Mouse (Mus musculus) lung, postnatal 0 days (tissue): ENCODE results near the gene Srgap2. TPM values are rescaled to one million over a fixed set of nuclear protein-coding genes. Genes with fewer than 3 reads are reported as not detected.

Source experiments
- ATAC-seq: fragments of 200-750 bp; cut with Nextera tagmentation; 2 replicates; pipeline ENCODE4 v1.8.0; 2017; ENCODE audit warnings: moderate library complexity
- DNase-seq: peaks from one replicate; pipeline ENCODE4 v3.0.0-alpha.2; 2016; ENCODE audit warnings: low spot score
- H3K27ac ChIP-seq: fragments of 300-500 bp; sonication (generic); 2 replicates; pipeline ENCODE4 v1.5.1; 2014; ENCODE audit warnings: antibody characterized with exemption, mild to moderate bottlenecking, low read length, mixed read lengths
- H3K27me3 ChIP-seq: fragments of 300-500 bp; sonication (generic); replicated peaks from 2 replicates; pipeline ENCODE4 v1.6.1; 2014; ENCODE audit warnings: low read length, mixed read lengths; ENCODE audit not compliant: insufficient read depth
- H3K36me3 ChIP-seq: fragments of 300-500 bp; sonication (generic); 2 replicates; pipeline ENCODE4 v1.6.1; 2014; ENCODE audit warnings: low read length, mixed read lengths; ENCODE audit not compliant: insufficient read depth
- H3K4me1 ChIP-seq: fragments of 300-500 bp; sonication (generic); 2 replicates; pipeline ENCODE4 v1.6.1; 2014; ENCODE audit warnings: antibody characterized with exemption, low read depth, low read length, mixed read lengths; ENCODE audit not compliant: insufficient read depth
- H3K4me2 ChIP-seq: fragments of 300-500 bp; sonication (generic); replicated peaks from 2 replicates; pipeline ENCODE4 v1.6.1; 2014; ENCODE audit warnings: low read depth, mild to moderate bottlenecking, low read length, moderate library complexity, mixed read lengths
- H3K4me3 ChIP-seq: fragments of 300-500 bp; sonication (generic); 2 replicates; pipeline ENCODE4 v1.5.1; 2014; ENCODE audit warnings: low read depth, low read length
- H3K9ac ChIP-seq: fragments of 300-500 bp; sonication (generic); replicated peaks from 2 replicates; pipeline ENCODE4 v1.6.1; 2014; ENCODE audit warnings: low read depth, mild to moderate bottlenecking
- H3K9me3 ChIP-seq: fragments of 300-500 bp; sonication (generic); 2 replicates; pipeline ENCODE4 v1.6.1; 2016; ENCODE audit warnings: low read length, mixed read lengths
- CTCF ChIP-seq: IDR thresholded peaks from 2 replicates; pipeline ENCODE4 v1.5.1; 2016; ENCODE audit warnings: antibody characterized with exemption, mild to moderate bottlenecking
- EP300 ChIP-seq: IDR thresholded peaks from 2 replicates; pipeline ENCODE4 v1.6.1; 2016; ENCODE audit warnings: antibody characterized with exemption, mild to moderate bottlenecking, control low read depth
- WGBS: fragments of 180-500 bp; shearing (Covaris S2); extraction: QIAGEN DNeasy Blood & Tissue Kit; methylation state at CpG from one replicate; pipeline ENCODE4 v1.1.7; 2014; 5-methylcytosine and 5-hydroxymethylcytosine counted together
- polyA plus RNA-seq: library from polyadenylated mRNA; unstranded; fragments of >200 nt; fragmentation: Nextera tagmentation; extraction: Ambion mirVana; gene quantifications from 2 replicates; pipeline ENCODE4 v1.2.1, GENCODE M21; 2015

Gene Srgap2
- polyA plus RNA-seq, 1 experiment from 2014 or later: 9.5 TPM

DNA sequence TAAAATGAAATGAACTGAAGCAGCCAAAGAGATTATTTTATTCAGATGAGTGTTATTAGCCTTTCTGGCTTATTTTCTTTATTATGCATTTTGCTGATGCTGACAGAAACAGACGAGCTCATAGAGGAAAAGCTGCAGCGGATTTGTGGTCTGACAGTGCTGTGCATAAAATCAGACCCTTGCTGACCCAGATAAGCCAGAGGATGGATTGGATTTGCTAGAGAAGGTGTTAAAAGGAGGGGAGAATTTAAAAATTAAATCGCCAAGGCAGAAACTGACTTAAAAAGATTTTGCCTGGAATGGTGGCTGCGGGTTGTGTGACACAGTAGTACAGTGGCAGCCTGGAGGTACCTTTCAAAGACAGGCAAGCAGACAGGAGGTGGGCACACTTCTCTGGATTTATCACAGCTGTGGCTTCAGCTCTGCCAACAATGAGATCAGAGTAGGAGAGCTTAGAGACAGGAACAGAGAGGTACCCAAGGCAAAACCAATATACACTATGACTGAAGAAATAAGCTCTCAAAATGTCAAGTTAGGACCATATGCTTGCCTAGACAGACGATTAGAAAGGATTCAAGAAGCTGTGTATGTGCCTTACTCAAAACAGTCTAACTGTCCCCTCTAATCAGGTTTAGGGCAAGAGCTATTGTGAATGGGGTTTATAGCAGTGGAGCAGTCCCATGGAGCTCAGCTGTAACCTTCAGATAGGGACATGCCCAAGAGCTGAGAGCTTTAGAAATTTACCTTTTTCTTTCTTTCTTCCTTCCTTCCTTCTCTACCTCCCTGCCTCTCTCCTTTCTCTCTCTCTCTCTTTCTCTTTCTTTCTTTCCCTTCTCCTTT, 109.1 kb downstream of the Srgap2 start:
- no peak for ATAC-seq
- 71% methylated on average over 5 of the region's 5 CpGs for WGBS
- H3K9ac ChIP-seq: no peak overlapping the region
- H3K27me3 ChIP-seq: no peaks in the 10 kb centered on the region
- no peak overlapping the region for H3K27ac ChIP-seq
- TF ChIP-seq EP300: no peak
- TF ChIP-seq CTCF: no peak
- no peak for DNase-seq
- no peak overlapping the region for H3K4me2 ChIP-seq
- no peaks in the 10 kb centered on the region for H3K36me3 ChIP-seq
- H3K4me3 ChIP-seq: no peak overlapping the region
- H3K9me3 ChIP-seq: no peaks in the 10 kb centered on the region
- H3K4me1 ChIP-seq: no peaks in the 10 kb centered on the region

DNA sequence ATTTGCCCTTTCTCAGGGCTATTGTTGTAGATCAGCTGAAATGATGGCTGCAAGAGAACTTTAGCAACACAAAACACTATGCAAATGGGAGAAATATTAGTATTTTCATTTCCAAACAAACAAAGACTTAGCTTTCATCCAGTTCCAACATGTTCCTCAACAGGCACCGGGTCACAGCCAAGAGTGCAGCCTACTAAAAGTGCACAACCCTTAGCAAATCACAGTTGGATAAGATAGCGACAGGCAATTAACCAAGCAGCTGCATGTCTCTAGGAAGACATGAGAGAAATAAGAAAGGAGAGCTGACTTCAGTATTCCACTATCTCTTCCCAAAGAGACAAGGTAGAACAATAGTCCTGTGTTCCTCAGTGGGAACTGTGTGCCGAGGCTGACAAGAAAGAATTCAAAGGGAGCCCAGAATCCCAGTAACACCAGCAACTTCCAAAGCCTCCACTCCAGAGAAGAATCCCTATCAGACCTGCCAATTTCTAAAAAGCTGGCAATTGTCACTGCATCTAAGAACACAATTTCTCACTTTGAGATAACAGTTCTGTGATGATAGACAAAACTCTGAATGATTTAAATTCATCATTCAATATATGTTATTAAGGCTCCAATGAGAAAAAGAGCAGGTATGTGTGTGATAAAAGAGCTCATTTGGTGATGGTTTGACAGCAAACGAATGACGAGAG, 109.9 kb downstream of the Srgap2 start:
- Histone ChIP-seq H3K4me2 (no peak overlapping the region), H3K4me1 (no peaks in the 10 kb centered on the region), H3K9ac (no peak overlapping the region), H3K4me3 (no peak overlapping the region), H3K27ac (no peak overlapping the region), H3K27me3 (no peaks in the 10 kb centered on the region), H3K36me3 (no peaks in the 10 kb centered on the region), H3K9me3 (no peaks in the 10 kb centered on the region)
- WGBS: 67% methylated on average over 5 of the region's 5 CpGs
- ATAC-seq (no peak), DNase-seq (no peak)
- TF ChIP-seq EP300: no peak
- TF ChIP-seq CTCF: no peak

DNA sequence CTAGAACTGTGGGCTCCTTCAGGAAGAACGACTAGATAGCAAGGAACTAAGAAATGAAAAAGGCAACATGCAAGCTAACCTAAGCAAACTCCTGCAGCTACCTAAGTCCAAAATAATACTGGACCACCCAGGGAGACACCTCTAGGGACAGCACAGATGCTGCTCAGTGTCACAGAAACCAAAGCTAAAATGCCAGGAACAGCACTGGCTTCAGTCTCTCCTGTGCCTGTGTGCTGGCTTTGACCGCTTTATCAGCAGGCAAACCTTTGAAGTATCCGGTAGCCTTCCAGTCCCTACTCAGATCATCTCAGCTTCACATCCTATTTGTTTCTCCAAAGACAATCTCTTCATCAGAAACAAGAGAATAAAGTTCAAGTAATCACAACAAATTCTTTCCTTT, 123.6 kb downstream of the Srgap2 start:
- TF ChIP-seq EP300 (no peak), CTCF (no peak)
- H3K4me1 ChIP-seq: no peaks in the 10 kb centered on the region
- no peak overlapping the region for H3K4me2 ChIP-seq
- no peak overlapping the region for H3K9ac ChIP-seq
- WGBS: 67% methylated on average over 3 of the region's 3 CpGs
- ATAC-seq (no peak), DNase-seq (no peak)
- no peak overlapping the region for H3K4me3 ChIP-seq
- no peaks in the 10 kb centered on the region for H3K27me3 ChIP-seq
- no peaks in the 10 kb centered on the region for H3K9me3 ChIP-seq
- H3K27ac ChIP-seq: no peak overlapping the region
- no peaks in the 10 kb centered on the region for H3K36me3 ChIP-seq

DNA sequence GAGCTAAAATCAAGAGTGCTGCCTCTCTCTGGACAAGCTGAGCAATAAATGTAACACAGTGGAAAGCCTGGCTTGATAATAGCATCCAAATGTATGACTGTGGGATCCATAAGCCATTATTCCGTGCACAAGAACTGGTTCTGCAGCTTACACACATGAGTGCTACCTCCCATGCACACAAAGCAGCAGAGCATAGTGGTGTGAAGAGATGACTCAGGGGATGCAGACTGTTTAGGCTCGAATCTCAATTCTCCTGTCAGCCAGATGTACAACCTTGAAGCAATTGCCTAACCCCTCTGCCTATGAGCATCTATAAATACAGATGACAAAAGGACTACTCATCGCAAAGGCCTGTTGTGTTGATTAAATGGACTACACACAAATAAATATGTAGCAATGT, 126.3 kb downstream of the Srgap2 start:
- WGBS: 69% methylated on average over 3 of the region's 3 CpGs
- Histone ChIP-seq H3K9me3 (no peaks in the 10 kb centered on the region), H3K9ac (no peak overlapping the region), H3K4me1 (no peaks in the 10 kb centered on the region), H3K4me3 (no peak overlapping the region), H3K4me2 (no peak overlapping the region), H3K36me3 (no peaks in the 10 kb centered on the region), H3K27ac (no peak overlapping the region), H3K27me3 (no peaks in the 10 kb centered on the region)
- no peak for DNase-seq
- no peak for ATAC-seq
- TF ChIP-seq EP300 (no peak), CTCF (no peak)

DNA sequence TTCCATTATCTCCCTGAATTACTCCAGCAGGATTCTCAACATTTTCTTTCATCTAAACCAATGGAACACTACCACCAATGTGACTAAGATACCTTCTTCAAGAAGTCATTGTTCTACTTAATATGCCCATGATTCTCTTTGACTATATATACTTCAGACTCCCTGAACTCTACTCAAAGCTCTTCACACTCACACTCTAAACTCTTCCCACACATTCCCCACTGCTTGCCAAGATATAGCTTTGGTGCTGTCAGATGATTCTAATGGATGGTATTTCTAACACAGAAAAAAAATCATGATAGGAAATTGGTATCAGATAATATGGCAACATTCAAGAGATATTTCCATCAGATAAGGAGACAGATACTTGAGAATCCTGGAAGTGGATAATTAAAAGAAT, 129.0 kb downstream of the Srgap2 start:
- Histone ChIP-seq H3K9me3 (no peaks in the 10 kb centered on the region), H3K4me1 (no peaks in the 10 kb centered on the region), H3K27ac (no peak overlapping the region), H3K9ac (no peak overlapping the region), H3K36me3 (no peaks in the 10 kb centered on the region), H3K4me2 (no peak overlapping the region), H3K27me3 (no peaks in the 10 kb centered on the region), H3K4me3 (no peak overlapping the region)
- ATAC-seq (no peak), DNase-seq (no peak)
- TF ChIP-seq CTCF (no peak), EP300 (no peak)

- WGBS: 19% methylated on average over 3 of the region's 3 CpGs
- DNase-seq: peak; percentile 67
- no peaks in the 10 kb centered on the region for H3K36me3 ChIP-seq
- peak overlapping the region; percentile 20; the same call in 1 of the 2 replicates for H3K27ac ChIP-seq
- no peak for TF ChIP-seq EP300
- no peak for TF ChIP-seq CTCF
- H3K4me2 ChIP-seq: no peak overlapping the region
- no peak overlapping the region for H3K9ac ChIP-seq
- H3K4me1 ChIP-seq: peaks cover 10% of the 10 kb centered on the region; the same call in 1 of the 2 replicates
- no peaks in the 10 kb centered on the region for H3K27me3 ChIP-seq
- H3K9me3 ChIP-seq: no peaks in the 10 kb centered on the region
- no peak overlapping the region for H3K4me3 ChIP-seq
- ATAC-seq: peak; percentile 33; the same call in 1 of the 2 replicates
Observed at GRCm38 (mm10) chr1:131384406-131384805, 142.7 kb downstream of the Srgap2 start.
